Mouse (Mus musculus): Measurements from ENCODE around the gene Gfod1. TPM values are rescaled to one million over a fixed set of nuclear protein-coding genes. Genes with fewer than 3 reads are reported as not detected.
A peak's percentile ranks its signal among the peaks of the same experiment; 100 is the strongest.

The Gfod1 gene
- polyA plus RNA-seq, 1 experiment: 4.3 TPM

DNA sequence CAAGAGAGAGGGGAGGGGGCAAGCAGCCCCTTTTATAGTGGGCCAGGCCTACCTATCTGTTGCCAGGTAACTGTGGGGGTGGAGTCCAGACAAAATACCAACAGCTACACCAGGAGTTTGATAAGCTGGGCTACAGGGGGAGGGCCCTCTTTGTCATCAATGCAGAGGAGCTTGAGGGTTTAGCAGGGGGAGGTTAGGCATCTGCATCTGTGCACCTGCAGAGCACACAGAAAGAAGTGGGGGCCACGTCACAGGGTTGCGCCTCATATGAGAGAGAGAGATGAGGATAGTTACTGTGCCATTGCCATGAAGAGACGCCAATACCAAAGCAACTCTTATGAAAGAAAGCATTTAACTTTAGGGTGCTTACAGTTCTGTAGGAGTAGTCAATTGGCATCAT, 127.3 kb downstream of the Gfod1 start:
- TF ChIP-seq POLR2A (IDR thresholded peaks at IDR 0.05; ENCODE audit: control insufficient read depth, extremely low read depth, insufficient read depth, low read length, poor library complexity): no peak
- WGBS: 80% methylated on average over 3 of the region's 3 CpGs
- Histone ChIP-seq H3K27ac (ENCODE audit: control insufficient read depth, insufficient read depth, low read length) (peak overlapping the region; percentile 76; the same call in 1 of the 2 replicates), H3K27me3 (ENCODE audit: control insufficient read depth, insufficient read depth, low read length) (no peaks in the 10 kb centered on the region), H3K4me1 (replicated peaks; ENCODE audit: control insufficient read depth, insufficient read depth, low read length) (peaks cover 16% of the 10 kb centered on the region), H3K36me3 (ENCODE audit: control insufficient read depth, insufficient read depth, low read length) (no peaks in the 10 kb centered on the region), H3K4me3 (ENCODE audit: control insufficient read depth, insufficient read depth, low read length) (no peak overlapping the region)
- no peak for DNase-seq

DNA sequence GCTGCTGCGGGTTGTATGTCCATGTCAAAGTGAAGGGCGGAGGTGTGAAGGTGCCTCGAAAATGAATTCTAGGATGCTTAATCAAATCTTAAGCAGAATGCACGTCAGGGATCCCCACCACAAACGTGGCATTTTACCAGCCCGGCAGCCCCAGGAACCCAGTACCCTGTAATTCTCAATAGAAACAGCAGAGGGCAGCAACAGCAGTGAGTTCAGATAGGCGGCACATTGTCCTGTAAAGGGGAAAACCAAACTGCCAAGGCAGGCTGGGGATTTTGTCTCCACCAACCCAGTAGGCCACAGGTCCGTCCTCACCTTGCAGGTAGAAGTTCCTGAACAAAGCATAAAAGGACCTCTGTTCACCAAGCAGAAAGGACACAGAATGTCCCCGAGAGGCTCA, 130.7 kb downstream of the Gfod1 start:
- TF ChIP-seq POLR2A (IDR thresholded peaks at IDR 0.05; ENCODE audit: control insufficient read depth, extremely low read depth, insufficient read depth, low read length, poor library complexity) (no peak), CTCF (IDR thresholded peaks at IDR 0.05; ENCODE audit: borderline replicate concordance, control insufficient read depth, extremely low read depth, insufficient read depth, low read length, poor library complexity) (no peak)
- no peak overlapping the region for H3K27ac ChIP-seq (ENCODE audit: control insufficient read depth, insufficient read depth, low read length)
- no peaks in the 10 kb centered on the region for H3K27me3 ChIP-seq (ENCODE audit: control insufficient read depth, insufficient read depth, low read length)
- peaks cover 16% of the 10 kb centered on the region for H3K4me1 ChIP-seq (replicated peaks; ENCODE audit: control insufficient read depth, insufficient read depth, low read length)
- H3K36me3 ChIP-seq (ENCODE audit: control insufficient read depth, insufficient read depth, low read length): no peaks in the 10 kb centered on the region
- no peak overlapping the region for H3K4me3 ChIP-seq (ENCODE audit: control insufficient read depth, insufficient read depth, low read length)
- WGBS: 17% methylated on average over 9 of the region's 9 CpGs
- peak; percentile 85 for DNase-seq

DNA sequence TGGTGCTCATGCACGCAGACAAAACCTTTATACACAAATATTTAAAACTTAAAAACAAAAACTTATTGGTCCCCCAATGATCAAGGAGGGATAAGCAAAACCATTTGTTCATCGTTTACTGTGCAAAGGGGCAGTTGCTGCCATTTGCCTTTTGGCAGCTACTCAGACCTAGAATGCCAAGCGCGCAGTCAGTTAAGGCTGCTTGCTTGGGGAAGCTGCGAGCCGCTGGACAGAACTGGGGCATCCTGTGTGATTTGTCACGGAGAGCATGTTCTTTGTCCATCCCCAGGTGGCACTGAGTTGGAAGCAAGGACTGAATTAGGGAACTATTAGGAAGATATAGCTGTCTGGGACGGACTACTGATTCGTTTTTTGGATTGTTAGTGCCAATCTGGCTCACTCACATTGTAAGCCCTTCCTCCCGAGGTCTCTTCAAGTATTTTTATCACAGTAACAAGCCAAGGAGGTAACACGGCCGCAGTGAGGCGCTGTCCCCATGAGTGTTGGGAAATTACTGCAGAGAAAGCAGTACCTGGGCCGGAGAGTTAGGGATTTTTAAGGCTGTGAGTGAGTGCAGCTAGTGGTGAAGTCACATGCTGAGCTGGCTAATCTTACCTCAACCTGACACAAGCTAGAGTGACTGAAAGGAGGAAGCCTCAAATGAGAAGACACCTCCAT, 131.8 kb downstream of the Gfod1 start:
- no peak for TF ChIP-seq POLR2A (IDR thresholded peaks at IDR 0.05; ENCODE audit: control insufficient read depth, extremely low read depth, insufficient read depth, low read length, poor library complexity)
- TF ChIP-seq CTCF (IDR thresholded peaks at IDR 0.05; ENCODE audit: borderline replicate concordance, control insufficient read depth, extremely low read depth, insufficient read depth, low read length, poor library complexity): no peak
- peaks cover 16% of the 10 kb centered on the region for H3K4me1 ChIP-seq (replicated peaks; ENCODE audit: control insufficient read depth, insufficient read depth, low read length)
- no peak overlapping the region for H3K27ac ChIP-seq (ENCODE audit: control insufficient read depth, insufficient read depth, low read length)
- H3K4me3 ChIP-seq (ENCODE audit: control insufficient read depth, insufficient read depth, low read length): no peak overlapping the region
- DNase-seq: no peak
- no peaks in the 10 kb centered on the region for H3K36me3 ChIP-seq (ENCODE audit: control insufficient read depth, insufficient read depth, low read length)
- H3K27me3 ChIP-seq (ENCODE audit: control insufficient read depth, insufficient read depth, low read length): no peaks in the 10 kb centered on the region
- WGBS: 77% methylated on average over 14 of the region's 14 CpGs

DNA sequence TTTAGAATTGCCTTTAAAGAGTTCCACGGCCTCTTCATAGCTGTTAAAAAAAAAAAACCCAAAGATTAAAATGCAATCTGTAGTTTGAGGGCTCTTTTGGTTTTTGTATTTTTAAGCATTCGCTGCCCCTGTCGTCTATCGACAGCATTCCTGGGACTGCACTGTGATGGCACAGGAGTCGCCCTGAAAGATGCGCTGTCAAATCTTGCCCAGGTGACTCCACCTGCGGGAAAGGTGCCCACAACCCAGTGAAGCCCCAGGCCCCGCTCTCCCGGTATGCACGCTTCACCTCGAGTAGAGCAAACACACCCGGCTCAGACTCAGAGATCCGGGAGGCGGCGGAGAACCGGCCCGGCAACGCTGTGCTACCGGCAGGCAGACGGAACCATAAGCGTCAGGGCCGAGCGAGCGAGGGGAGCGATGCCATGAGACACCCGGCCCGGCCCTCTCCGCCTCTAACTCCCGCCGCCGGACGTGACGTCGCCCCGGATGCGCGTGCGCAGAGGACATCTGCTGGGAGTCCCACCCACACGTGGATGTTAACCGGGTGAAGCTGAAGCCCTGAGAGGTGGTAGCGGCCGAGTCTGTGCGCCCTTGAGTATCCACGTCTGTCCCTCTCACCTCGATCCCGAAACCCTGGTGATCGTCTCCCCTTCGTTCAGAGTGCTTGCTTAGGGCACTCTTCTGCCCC, 132.8 kb downstream of the Gfod1 start, which contains the start of gene Tbc1d7:
Gene Tbc1d7, minus strand, starts transcription at position 482 of the 691 bp plus-strand sequence.
- Histone ChIP-seq H3K36me3 (ENCODE audit: control insufficient read depth, insufficient read depth, low read length) (no peaks in the 10 kb centered on the region), H3K27me3 (ENCODE audit: control insufficient read depth, insufficient read depth, low read length) (no peaks in the 10 kb centered on the region), H3K27ac (ENCODE audit: control insufficient read depth, insufficient read depth, low read length) (no peak within 1 kb of the TSS), H3K4me3 (ENCODE audit: control insufficient read depth, insufficient read depth, low read length) (peak within 1 kb of the TSS; percentile 88), H3K4me1 (replicated peaks; ENCODE audit: control insufficient read depth, insufficient read depth, low read length) (peaks cover 6% of the 10 kb centered on the region; the same call in 1 of the 2 replicates)
- TF ChIP-seq CTCF (IDR thresholded peaks at IDR 0.05; ENCODE audit: borderline replicate concordance, control insufficient read depth, extremely low read depth, insufficient read depth, low read length, poor library complexity): peak; percentile 61; the same call in 1 of the 2 replicates
- TF ChIP-seq POLR2A (IDR thresholded peaks at IDR 0.05; ENCODE audit: control insufficient read depth, extremely low read depth, insufficient read depth, low read length, poor library complexity): peak; percentile 66
- DNase-seq: peak; percentile 99
- WGBS: under 1% methylated on average over 48 of the region's 48 CpGs

- Histone ChIP-seq H3K27me3 (ENCODE audit: control insufficient read depth, insufficient read depth, low read length) (no peaks in the 10 kb centered on the region), H3K36me3 (ENCODE audit: control insufficient read depth, insufficient read depth, low read length) (no peaks in the 10 kb centered on the region), H3K4me1 (replicated peaks; ENCODE audit: control insufficient read depth, insufficient read depth, low read length) (no peaks in the 10 kb centered on the region), H3K4me3 (ENCODE audit: control insufficient read depth, insufficient read depth, low read length) (no peak overlapping the region), H3K27ac (ENCODE audit: control insufficient read depth, insufficient read depth, low read length) (no peak overlapping the region)
- TF ChIP-seq POLR2A (IDR thresholded peaks at IDR 0.05; ENCODE audit: control insufficient read depth, extremely low read depth, insufficient read depth, low read length, poor library complexity) (no peak), CTCF (IDR thresholded peaks at IDR 0.05; ENCODE audit: borderline replicate concordance, control insufficient read depth, extremely low read depth, insufficient read depth, low read length, poor library complexity) (no peak)
- 96% methylated on average over 9 of the region's 9 CpGs for WGBS
- no peak for DNase-seq
Measured at GRCm38 (mm10) chr13:43167721-43168120, 136.3 kb downstream of the Gfod1 start.

DNA sequence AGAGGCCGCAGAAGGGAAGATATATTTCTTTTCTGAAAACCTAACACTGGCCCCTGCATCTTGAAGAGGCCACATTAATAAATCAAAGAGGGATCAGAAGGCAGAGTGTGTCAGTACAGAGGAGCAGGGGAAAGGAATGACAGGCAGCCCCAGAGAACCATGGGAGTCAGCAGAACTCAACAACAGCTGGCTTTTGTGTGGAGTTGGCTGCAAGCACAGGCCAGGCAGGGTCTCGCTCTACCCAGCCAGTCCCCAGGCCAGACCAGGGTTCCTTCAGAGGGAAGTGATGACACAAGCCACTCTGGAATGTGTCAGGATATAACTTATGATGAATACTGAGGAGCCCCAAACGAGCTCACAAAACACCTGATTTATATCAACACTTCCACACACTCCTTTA, 144.5 kb downstream of the Gfod1 start:
- Histone ChIP-seq H3K36me3 (ENCODE audit: control insufficient read depth, insufficient read depth, low read length) (no peaks in the 10 kb centered on the region; the same call in 1 of the 2 replicates), H3K27ac (ENCODE audit: control insufficient read depth, insufficient read depth, low read length) (no peak overlapping the region), H3K27me3 (ENCODE audit: control insufficient read depth, insufficient read depth, low read length) (no peaks in the 10 kb centered on the region), H3K4me1 (replicated peaks; ENCODE audit: control insufficient read depth, insufficient read depth, low read length) (no peaks in the 10 kb centered on the region), H3K4me3 (ENCODE audit: control insufficient read depth, insufficient read depth, low read length) (no peak overlapping the region)
- DNase-seq: no peak
- TF ChIP-seq CTCF (IDR thresholded peaks at IDR 0.05; ENCODE audit: borderline replicate concordance, control insufficient read depth, extremely low read depth, insufficient read depth, low read length, poor library complexity): no peak
- no peak for TF ChIP-seq POLR2A (IDR thresholded peaks at IDR 0.05; ENCODE audit: control insufficient read depth, extremely low read depth, insufficient read depth, low read length, poor library complexity)
- 94% methylated on average over 3 of the region's 3 CpGs for WGBS
